Mouse (Mus musculus): ENCODE data around the gene Phxr2. TPM values are rescaled to one million over a fixed set of nuclear protein-coding genes. Genes with fewer than 3 reads are reported as not detected.
A peak's percentile ranks its signal among the peaks of the same experiment; 100 is the strongest.
"Not testable (repeated sequence)": the region's sequence is repeated elsewhere in the genome, so short reads cannot be mapped to it uniquely, and the experiment has no call there.

Phxr2 gene
- not detected for total RNA-seq (2021)
- long read RNA-seq, experiment 1 = 0 reads
- long read RNA-seq, experiment 2 = 0 reads

- DNase-seq (ENCODE audit: low spot score in 2 of 2) = no peak
Measured at GRCm38 (mm10) chr10:99126225-99126624, at the start of gene Phxr2. Phxr2 (minus strand) TSS chr10:99126325.

GRCm38 (mm10) chr10:99172906-99173507 lies 46.9 kb upstream of the Phxr2 start:
- DNase-seq (ENCODE audit: low spot score in 2 of 2) = no peak

- peak; percentile 39 to 65 for DNase-seq (ENCODE audit: low spot score in 2 of 2)
Measured at GRCm38 (mm10) chr10:99171961-99172497, 45.9 kb upstream of the Phxr2 start.

- DNase-seq (ENCODE audit: low spot score in 2 of 2) = no peak
Measured at GRCm38 (mm10) chr10:99169765-99170129, 43.6 kb upstream of the Phxr2 start.

GRCm38 (mm10) chr10:99168840-99169764 lies 43.0 kb upstream of the Phxr2 start:
- DNase-seq (ENCODE audit: low spot score in 2 of 2) = no peak

- DNase-seq (ENCODE audit: low spot score in 2 of 2) = no peak
Measured at GRCm38 (mm10) chr10:99168404-99168803, 42.3 kb upstream of the Phxr2 start.

- no peak for DNase-seq (ENCODE audit: low spot score in 2 of 2)
Measured at GRCm38 (mm10) chr10:99166392-99166791, 40.3 kb upstream of the Phxr2 start.

- DNase-seq (ENCODE audit: low spot score in 2 of 2) = no peak
Measured at GRCm38 (mm10) chr10:99165751-99166282, 39.7 kb upstream of the Phxr2 start.

- peak in 1 of 2 experiments; percentile 13 for DNase-seq (ENCODE audit: low spot score in 2 of 2)
Measured at GRCm38 (mm10) chr10:99164871-99165477, 38.8 kb upstream of the Phxr2 start.

GRCm38 (mm10) chr10:99163002-99163401 lies 36.9 kb upstream of the Phxr2 start:
- DNase-seq (ENCODE audit: low spot score in 2 of 2) = no peak

- no peak for DNase-seq (ENCODE audit: low spot score in 2 of 2)
Measured at GRCm38 (mm10) chr10:99161987-99162582, 36.0 kb upstream of the Phxr2 start.

- DNase-seq (ENCODE audit: low spot score in 2 of 2) = not testable (repeated sequence)
Measured at GRCm38 (mm10) chr10:99157697-99158096, 31.6 kb upstream of the Phxr2 start.

GRCm38 (mm10) chr10:99156808-99157207 lies 30.7 kb upstream of the Phxr2 start:
- no peak for DNase-seq (ENCODE audit: low spot score in 2 of 2)

- DNase-seq (ENCODE audit: low spot score in 2 of 2) = no peak
Measured at GRCm38 (mm10) chr10:99154635-99155034, 28.5 kb upstream of the Phxr2 start.

GRCm38 (mm10) chr10:99152063-99152462 lies 25.9 kb upstream of the Phxr2 start:
- DNase-seq (ENCODE audit: low spot score in 2 of 2) = no peak

- no peak for DNase-seq (ENCODE audit: low spot score in 2 of 2)
Measured at GRCm38 (mm10) chr10:99151580-99151979, 25.5 kb upstream of the Phxr2 start.

- no peak for DNase-seq (ENCODE audit: low spot score in 2 of 2)
Measured at GRCm38 (mm10) chr10:99150016-99150415, 23.9 kb upstream of the Phxr2 start.

- DNase-seq (ENCODE audit: low spot score in 2 of 2) = no peak
Measured at GRCm38 (mm10) chr10:99146596-99146995, 20.5 kb upstream of the Phxr2 start.

GRCm38 (mm10) chr10:99145611-99146010 lies 19.5 kb upstream of the Phxr2 start:
- DNase-seq (ENCODE audit: low spot score in 2 of 2) = no peak

GRCm38 (mm10) chr10:99136337-99136736 lies 10.2 kb upstream of the Phxr2 start:
- no peak for DNase-seq (ENCODE audit: low spot score in 2 of 2)

- no peak for DNase-seq (ENCODE audit: low spot score in 2 of 2)
Measured at GRCm38 (mm10) chr10:99133321-99133875, 7.3 kb upstream of the Phxr2 start.

Measured in gastrocnemius, postnatal 4 days (tissue).